Mouse (Mus musculus) liver, adult 2 months (tissue): ENCODE data around the gene Ncln. TPM values are rescaled to one million over a fixed set of nuclear protein-coding genes. Genes with fewer than 3 reads are reported as not detected.
A peak's percentile ranks its signal among the peaks of the same experiment; 100 is the strongest.

Experiments
- DNase-seq: peaks from one replicate; pipeline ENCODE4 v3.0.0-alpha.2; 2011; ENCODE audit warnings: low read depth, low spot score; ENCODE audit errors: extremely low read depth
- H3K27ac ChIP-seq: fragments of 200-500 bp; replicated peaks from 2 replicates; pipeline ENCODE4 v1.5.1; 2012; ENCODE audit warnings: low read depth, mild to moderate bottlenecking, control low read depth, inconsistent platforms, low read length; ENCODE audit not compliant: insufficient read depth
- H3K27me3 ChIP-seq: fragments of 200-500 bp; 2 replicates; pipeline ENCODE4 v1.6.1; 2012; ENCODE audit warnings: mild to moderate bottlenecking, moderate library complexity, low read length, inconsistent platforms; ENCODE audit not compliant: control insufficient read depth, insufficient read depth
- H3K36me3 ChIP-seq: fragments of 200-500 bp; 2 replicates; pipeline ENCODE4 v1.6.1; 2012; ENCODE audit warnings: low read length, inconsistent platforms; ENCODE audit not compliant: control insufficient read depth, insufficient read depth
- H3K4me1 ChIP-seq: fragments of 200-500 bp; 2 replicates; pipeline ENCODE4 v1.6.1; 2011; ENCODE audit warnings: low read length; ENCODE audit not compliant: control insufficient read depth, insufficient read depth
- H3K4me3 ChIP-seq: fragments of 200-500 bp; 2 replicates; pipeline ENCODE4 v1.5.1; 2011; ENCODE audit warnings: low read depth, mild to moderate bottlenecking, control low read depth, low read length, moderate library complexity; ENCODE audit not compliant: insufficient read depth
- H3K79me2 ChIP-seq: fragments of 200-500 bp; 2 replicates; pipeline ENCODE4 v1.6.1; 2012; ENCODE audit warnings: inconsistent platforms, mild to moderate bottlenecking, low read length, moderate library complexity; ENCODE audit not compliant: control insufficient read depth, insufficient read depth
- H3K9ac ChIP-seq: fragments of 200-500 bp; 2 replicates; pipeline ENCODE4 v1.6.1; 2012; ENCODE audit warnings: low read depth, mild to moderate bottlenecking, control low read depth, inconsistent platforms, low read length
- CTCF ChIP-seq: fragments of 200-500 bp; IDR thresholded peaks from 2 replicates; pipeline ENCODE4 v1.5.1; 2011; ENCODE audit warnings: low read depth, low read length, control low read depth
- POLR2A ChIP-seq: fragments of 200-500 bp; IDR thresholded peaks from 2 replicates; pipeline ENCODE4 v1.6.1; 2011; ENCODE audit warnings: low read length, control low read depth; ENCODE audit not compliant: insufficient read depth; ENCODE audit errors: extremely low read depth
- WGBS: fragments of 180-500 bp; shearing (Covaris S2); methylation state at CpG from one replicate; pipeline ENCODE4 v1.1.7; 2018; 5-methylcytosine and 5-hydroxymethylcytosine counted together
- polyA plus RNA-seq: library from polyadenylated mRNA; depleted of rRNA; stranded (reverse); fragments of >200 nt; gene quantifications from 2 replicates; pipeline ENCODE4 v1.2.3, GENCODE M21; 2012
- total RNA-seq: library from RNA; depleted of rRNA; stranded (reverse); fragments of >200 nt; gene quantifications from 2 replicates; pipeline ENCODE4 v1.2.3, GENCODE M21; 2014

Ncln gene
- total and polyA plus RNA-seq, 2 experiments = 31.6 to 159 TPM

DNA sequence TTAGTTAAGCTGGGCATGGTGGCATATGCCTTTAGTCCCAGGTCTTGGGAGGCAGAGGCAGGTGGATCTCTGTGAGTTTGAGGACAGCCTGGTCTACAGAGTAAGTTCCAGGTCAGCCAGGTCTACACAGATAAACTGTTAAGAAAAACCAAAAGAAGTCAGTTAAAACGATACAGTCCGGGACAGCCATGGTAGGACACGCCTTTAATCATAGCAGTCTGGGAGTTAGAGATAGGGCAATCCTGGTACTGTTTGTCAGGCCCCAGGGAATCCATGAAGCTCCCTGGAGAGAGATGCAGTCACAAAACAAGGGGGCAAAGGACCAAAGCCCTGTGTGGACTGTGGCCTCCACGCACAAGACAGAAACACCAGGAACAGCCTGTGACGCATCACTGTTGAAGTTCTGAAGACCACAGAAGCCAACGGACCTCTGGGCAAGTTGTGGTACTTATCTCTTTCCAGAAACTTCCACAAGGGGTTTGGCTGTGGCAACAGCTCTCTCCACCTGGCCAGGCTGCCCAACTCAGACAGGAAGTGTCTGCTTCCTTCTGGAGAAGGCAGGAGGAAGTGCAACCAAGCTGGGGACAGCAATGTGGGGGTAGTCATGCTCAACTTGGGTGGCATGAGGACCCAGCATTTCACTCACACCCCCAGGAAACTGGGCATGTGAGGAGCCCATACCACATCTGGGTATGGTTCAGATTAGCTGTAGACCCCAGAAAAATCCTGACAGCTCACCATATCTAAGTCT, 23.2 kb upstream of the Ncln start:
- Histone ChIP-seq H3K27ac (no peak overlapping the region), H3K4me3 (no peak overlapping the region), H3K4me1 (no peaks in the 10 kb centered on the region), H3K9ac (no peak overlapping the region), H3K27me3 (no peaks in the 10 kb centered on the region), H3K36me3 (no peaks in the 10 kb centered on the region), H3K79me2 (no peaks in the 10 kb centered on the region)
- DNase-seq = no peak
- 68% methylated on average over 6 of the region's 6 CpGs for WGBS
- no peak for TF ChIP-seq POLR2A
- no peak for TF ChIP-seq CTCF

DNA sequence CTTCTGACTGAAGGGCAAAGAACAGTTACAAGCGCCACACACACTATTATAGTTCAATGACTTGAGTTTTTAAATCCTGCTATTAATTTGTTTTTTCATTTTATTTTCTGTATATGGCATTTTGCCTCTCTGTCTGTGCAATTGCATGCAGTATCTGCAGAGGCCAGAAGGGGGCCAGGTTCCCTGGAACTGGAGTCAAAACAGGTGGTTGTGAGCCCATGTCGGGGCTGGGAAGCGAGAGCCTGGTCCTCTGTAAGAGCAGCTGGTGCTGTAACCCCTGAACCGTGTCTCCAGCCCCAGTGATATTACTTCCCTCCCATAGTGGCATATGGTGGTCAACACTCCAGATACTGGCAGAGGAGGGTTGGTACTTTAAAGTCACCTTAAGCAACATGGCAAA, 22.4 kb upstream of the Ncln start:
- no peaks in the 10 kb centered on the region for H3K36me3 ChIP-seq
- 12% methylated on average over 4 of the region's 4 CpGs for WGBS
- peak; percentile 33 for DNase-seq
- no peak overlapping the region for H3K4me3 ChIP-seq
- TF ChIP-seq POLR2A = no peak
- TF ChIP-seq CTCF = peak; percentile 81
- no peak overlapping the region for H3K27ac ChIP-seq
- no peak overlapping the region for H3K9ac ChIP-seq
- H3K27me3 ChIP-seq = no peaks in the 10 kb centered on the region
- no peaks in the 10 kb centered on the region for H3K79me2 ChIP-seq
- no peaks in the 10 kb centered on the region for H3K4me1 ChIP-seq

- Histone ChIP-seq H3K36me3 (no peaks in the 10 kb centered on the region), H3K27ac (no peak overlapping the region), H3K79me2 (no peaks in the 10 kb centered on the region), H3K9ac (no peak overlapping the region), H3K27me3 (0 out of 2 replicates have a peak, but pooled peaks cover 2% of the 10 kb centered on the region), H3K4me3 (no peak overlapping the region), H3K4me1 (no peaks in the 10 kb centered on the region)
- no peak for DNase-seq
- TF ChIP-seq POLR2A = no peak
- TF ChIP-seq CTCF = no peak
- 81% methylated on average over 8 of the region's 8 CpGs for WGBS
Observed at GRCm38 (mm10) chr10:81517227-81517626, 21.0 kb upstream of the Ncln start.

DNA sequence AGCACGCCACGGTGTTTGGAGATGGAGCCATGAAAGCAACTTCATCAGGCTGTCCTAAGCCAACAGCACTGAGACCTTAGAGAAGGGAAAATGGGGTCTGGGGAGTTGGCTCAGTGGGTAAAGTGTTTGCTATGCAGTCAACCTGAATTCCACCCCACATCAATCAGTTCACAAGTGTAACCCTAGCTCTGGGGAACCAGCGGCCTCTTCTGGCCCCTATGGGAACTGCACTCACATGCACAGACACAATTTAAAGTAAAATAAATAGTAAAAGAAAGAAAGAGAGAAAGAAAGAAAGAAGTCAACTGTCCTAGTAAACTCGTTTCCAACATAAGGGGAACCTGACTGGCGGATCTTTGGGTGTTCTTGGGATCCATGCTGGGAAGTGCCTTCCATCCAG, 17.6 kb upstream of the Ncln start:
- Histone ChIP-seq H3K4me1 (no peaks in the 10 kb centered on the region), H3K27me3 (peaks cover 5% of the 10 kb centered on the region; the same call in 1 of the 2 replicates), H3K27ac (no peak overlapping the region), H3K79me2 (no peaks in the 10 kb centered on the region), H3K4me3 (no peak overlapping the region), H3K36me3 (no peaks in the 10 kb centered on the region), H3K9ac (no peak overlapping the region)
- no peak for TF ChIP-seq POLR2A
- TF ChIP-seq CTCF = no peak
- WGBS = 88% methylated on average over 5 of the region's 5 CpGs
- no peak for DNase-seq

GRCm38 (mm10) chr10:81510246-81510810, 14.1 kb upstream of the Ncln start:
- WGBS = 72% methylated on average over 14 of the region's 14 CpGs
- Histone ChIP-seq H3K4me3 (no peak overlapping the region), H3K4me1 (no peaks in the 10 kb centered on the region), H3K36me3 (no peaks in the 10 kb centered on the region), H3K27me3 (peaks cover 5% of the 10 kb centered on the region; the same call in 1 of the 2 replicates), H3K9ac (no peak overlapping the region), H3K27ac (no peak overlapping the region), H3K79me2 (no peaks in the 10 kb centered on the region)
- TF ChIP-seq POLR2A (no peak), CTCF (no peak)
- no peak for DNase-seq
